Mouse (Mus musculus): ENCODE measurements at regions not wholly inside any gene's neighbourhood (a gene's known extent, or its start where the extent isn't known, plus 50 kb on each side); places are given as distances from the start of the nearest gene placed in this dataset.

GRCm38 (mm10) chr14:62037917-62038316 is 254.5 kb upstream of the Rnaseh2b start:
- in situ Hi-C loops (cut with MboI, MseI) = no loop called here

GRCm38 (mm10) chr14:62042305-62043116 is 249.9 kb upstream of the Rnaseh2b start:
- in situ Hi-C loops (cut with MboI, MseI) = no loop called here

DNA sequence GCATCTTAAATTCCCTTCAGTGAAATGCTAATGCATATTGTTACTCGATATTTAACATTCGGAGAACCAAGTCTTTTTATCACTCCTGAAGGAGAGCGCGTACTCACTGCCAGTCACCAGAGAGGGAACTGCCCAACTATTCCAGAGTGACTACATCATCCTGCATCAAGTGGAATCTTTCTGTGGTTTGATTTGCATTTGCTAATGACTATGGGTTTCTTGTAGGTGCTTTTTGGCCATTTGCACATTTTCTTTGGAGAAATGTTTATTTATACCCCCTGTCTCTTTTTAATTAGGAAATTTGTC is 249.3 kb upstream of the Rnaseh2b start:
- in situ Hi-C loops (cut with MboI, MseI) = no loop called here

DNA sequence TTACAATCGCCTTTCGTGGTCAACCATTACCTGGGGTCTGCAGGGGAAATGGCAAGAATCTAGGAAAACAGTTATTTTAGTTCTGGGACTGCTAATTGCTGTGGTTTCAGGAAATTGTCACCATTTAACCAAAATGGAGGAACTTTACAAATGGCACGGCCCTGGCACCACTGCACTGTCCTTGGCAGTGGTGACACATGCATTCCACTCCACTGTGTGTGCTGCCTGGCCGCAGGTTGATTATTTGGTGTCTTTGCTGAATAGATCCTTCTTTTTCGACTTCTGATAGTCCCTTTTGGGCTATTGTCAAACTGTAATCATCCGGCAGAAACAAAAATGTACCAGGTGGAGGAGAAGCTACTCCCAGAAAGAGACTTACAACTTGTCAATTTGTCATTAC is 241.4 kb upstream of the Rnaseh2b start:
- in situ Hi-C loops (cut with MboI, MseI) = no loop called here

DNA sequence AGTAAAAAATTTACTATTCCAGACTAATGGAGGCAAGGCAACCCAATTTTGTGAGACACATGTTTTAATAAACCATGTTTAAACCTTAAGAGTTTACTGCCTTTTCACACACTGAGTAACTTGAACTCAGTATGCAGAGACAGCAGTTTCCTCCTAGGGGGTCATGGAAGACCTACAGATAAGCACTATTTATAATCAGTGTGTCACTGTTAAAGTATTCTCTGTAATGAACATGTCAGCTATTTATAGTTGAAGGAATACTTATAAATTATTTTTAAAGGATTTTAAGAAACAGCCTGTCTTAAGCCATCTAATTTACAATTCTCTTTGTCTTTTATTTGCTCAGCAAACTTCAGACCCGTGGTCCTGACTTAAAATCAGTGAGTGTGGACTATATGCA is 240.5 kb upstream of the Rnaseh2b start:
- in situ Hi-C loops (cut with MboI, MseI) = no loop called here

DNA sequence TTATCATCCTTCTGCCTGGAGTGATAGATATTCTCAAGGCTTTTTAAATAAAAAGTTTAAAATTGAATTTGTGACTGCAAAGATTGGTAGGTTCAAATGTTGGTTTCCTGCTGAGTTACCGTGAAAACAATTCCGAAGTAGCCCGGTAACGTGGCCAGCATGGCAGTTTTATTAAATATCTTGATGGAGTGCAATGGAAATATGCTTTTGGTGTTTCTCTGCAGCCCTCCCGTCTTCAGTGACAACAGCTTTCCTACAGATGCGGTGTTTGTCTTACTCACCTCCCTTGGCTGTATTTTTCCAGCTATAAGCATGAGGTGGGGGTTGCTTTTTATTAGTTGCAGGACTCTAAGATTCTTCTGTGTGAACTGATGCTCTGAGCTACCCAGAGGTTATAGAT is 239.4 kb upstream of the Rnaseh2b start:
- in situ Hi-C loops (cut with MboI, MseI) = no loop called here

- in situ Hi-C loops (cut with MboI, MseI) = no loop called here
These were observed 235.3 kb upstream of the Rnaseh2b start for GRCm38 (mm10) chr14:62057096-62057495.

DNA sequence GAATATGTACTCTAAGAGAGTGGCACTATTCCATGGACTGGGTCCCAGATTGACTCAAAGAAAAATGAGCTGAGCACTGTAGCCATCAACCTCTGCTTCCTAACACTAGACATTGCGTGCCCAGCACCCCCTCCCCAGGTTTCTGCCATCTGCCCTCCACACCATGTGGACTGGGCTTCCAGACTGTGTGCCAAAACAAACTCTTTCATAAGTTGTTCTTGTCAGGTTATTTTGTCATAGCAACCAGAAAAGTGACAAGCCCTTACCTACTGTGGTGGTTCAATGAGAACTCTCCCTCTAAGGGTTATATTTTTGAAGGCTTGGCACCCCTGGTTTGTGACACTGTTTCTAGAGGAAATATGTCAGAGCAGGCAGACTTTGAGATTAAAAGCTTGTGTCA is 234.3 kb upstream of the Rnaseh2b start:
- in situ Hi-C loops (cut with MboI, MseI) = no loop called here

DNA sequence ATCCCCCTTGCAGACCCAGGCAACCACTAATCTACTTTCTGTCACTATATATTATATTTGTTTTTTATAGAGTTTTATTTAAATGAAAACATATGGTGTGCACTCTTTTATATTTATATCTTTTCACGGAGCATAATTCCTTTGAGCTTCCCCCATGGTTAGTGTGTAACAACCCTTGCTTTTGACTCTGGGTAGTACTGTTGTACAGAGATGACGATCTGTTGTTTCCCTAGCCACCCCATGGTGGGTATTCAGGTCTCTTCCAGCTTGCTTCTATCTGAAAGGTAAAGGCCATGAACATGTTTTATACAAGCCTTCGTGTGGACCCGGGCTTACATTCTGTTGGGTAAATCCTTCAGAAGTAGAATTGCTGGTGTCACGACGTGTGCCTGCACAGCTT is 221.2 kb upstream of the Rnaseh2b start:
- in situ Hi-C loops (cut with MboI, MseI) = no loop called here

DNA sequence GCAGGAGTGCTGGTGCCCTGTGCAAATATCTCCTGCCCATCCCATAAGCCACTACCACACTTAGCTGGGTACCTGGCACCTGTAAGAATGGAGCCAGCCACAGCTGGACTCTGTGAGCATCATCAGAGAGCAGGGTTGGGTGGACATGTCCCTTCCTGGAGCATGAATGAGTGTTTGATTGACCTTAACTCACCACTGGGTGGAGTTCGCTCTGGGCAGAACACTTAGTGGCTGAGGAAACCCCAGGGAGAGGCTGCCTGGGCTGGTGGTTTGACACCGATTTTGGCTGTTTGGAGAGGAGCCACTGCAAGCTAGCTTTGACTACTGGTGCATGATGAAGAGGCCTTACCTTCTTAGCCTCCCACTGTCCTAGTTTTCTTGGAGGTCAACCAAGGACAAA is 208.3 kb upstream of the Rnaseh2b start:
- in situ Hi-C loops (cut with MboI, MseI) = no loop called here

- in situ Hi-C loops (cut with MboI, MseI) = no loop called here
These were observed 204.2 kb upstream of the Rnaseh2b start for GRCm38 (mm10) chr14:62088174-62088573.

DNA sequence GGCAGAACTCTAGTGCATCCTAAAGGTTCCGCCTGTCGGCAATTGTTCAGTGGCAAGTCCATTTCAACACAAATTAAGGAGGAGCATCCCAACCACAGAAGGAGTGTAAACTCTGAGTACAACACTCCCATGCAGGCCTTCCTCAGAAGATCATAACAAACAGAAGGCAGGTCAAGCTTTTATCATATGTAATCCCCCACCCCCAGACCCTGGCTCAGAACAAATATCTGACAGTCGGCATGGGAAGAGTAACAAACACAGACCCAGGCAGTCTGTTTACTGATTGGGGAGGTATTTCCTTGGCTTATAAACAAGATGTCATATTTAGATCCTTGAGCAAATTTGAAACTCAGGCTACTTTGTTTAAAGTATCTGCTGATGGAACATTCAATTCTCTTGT is 174.9 kb upstream of the Rnaseh2b start:
- in situ Hi-C loops (cut with MboI, MseI) = loop anchor here (5.0 to 10.0 kb wide), 3 partner anchors 100 to 1493 kb away; no protein-coding TSS in a partner anchor

DNA sequence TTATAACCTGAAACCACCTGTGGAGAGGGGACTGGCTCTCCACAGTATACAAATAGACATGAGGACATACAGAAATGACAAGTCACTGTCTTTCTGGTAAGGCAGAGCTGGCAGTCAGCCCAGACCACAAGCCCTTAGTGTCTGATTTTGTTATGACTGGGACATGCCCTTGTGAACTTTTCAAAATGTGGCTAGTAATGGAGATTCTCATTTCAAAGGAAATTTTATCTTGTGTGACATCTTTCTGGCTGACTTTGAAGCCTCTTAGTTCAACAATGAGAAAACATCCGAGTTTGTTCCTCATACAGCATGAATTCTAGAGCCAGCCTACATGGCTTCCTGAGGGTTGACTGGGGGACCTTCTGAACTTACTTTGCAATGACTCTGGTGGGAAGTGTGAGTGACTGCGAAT is 173.8 kb upstream of the Rnaseh2b start:
- in situ Hi-C loops (cut with MboI, MseI) = loop anchor here (5.0 to 10.0 kb wide), 3 partner anchors 101 to 1494 kb away; no protein-coding TSS in a partner anchor

DNA sequence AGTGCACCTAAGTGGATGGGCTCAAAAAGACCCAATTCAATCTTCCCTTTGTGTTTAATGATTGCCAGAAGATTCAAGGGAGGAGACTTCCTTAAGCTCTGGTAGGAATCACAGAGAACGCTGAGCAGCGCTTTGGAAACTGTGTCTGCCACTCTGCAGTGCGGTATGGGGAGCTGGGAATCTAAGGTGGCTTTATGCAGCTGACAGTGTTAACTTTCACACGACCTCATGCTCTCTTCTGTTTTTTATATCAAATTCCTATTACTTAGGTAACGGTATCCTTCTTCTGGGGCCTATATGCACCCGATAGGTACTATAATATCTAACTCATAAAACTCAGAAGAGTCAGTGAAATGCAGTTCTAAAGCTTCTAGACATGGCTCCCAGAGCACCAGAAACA is 163.5 kb upstream of the Rnaseh2b start:
- in situ Hi-C loops (cut with MboI, MseI) = no loop called here

GRCm38 (mm10) chr14:62132353-62132816 is 160.0 kb upstream of the Rnaseh2b start:
- in situ Hi-C loops (cut with MboI, MseI) = no loop called here

DNA sequence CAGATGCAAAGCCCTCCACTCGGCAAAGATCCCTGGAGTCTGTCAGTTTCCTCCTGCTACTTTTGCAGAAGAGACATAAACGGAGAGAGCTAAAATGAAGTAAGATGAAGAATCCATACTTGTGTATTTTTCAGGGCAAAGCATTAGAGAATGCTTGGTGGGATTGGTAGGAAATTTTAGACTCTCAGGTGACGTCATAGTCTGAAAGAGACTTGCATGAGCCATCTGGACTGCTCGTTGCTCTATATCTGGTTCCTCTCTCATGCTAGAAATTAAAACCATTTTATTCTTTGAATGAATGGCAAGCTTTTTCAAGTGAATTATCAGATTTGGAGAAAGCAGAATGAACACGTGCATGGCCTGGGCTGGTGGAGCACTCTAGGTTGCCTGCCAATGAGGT is 154.4 kb upstream of the Rnaseh2b start:
- in situ Hi-C loops (cut with MboI, MseI) = no loop called here

GRCm38 (mm10) chr14:62144385-62145030 is 147.9 kb upstream of the Rnaseh2b start:
- in situ Hi-C loops (cut with MboI, MseI) = loop anchor here in 1 of 2 experiments (5.0 kb wide), 1 partner anchor 98 kb away; no protein-coding TSS in a partner anchor

DNA sequence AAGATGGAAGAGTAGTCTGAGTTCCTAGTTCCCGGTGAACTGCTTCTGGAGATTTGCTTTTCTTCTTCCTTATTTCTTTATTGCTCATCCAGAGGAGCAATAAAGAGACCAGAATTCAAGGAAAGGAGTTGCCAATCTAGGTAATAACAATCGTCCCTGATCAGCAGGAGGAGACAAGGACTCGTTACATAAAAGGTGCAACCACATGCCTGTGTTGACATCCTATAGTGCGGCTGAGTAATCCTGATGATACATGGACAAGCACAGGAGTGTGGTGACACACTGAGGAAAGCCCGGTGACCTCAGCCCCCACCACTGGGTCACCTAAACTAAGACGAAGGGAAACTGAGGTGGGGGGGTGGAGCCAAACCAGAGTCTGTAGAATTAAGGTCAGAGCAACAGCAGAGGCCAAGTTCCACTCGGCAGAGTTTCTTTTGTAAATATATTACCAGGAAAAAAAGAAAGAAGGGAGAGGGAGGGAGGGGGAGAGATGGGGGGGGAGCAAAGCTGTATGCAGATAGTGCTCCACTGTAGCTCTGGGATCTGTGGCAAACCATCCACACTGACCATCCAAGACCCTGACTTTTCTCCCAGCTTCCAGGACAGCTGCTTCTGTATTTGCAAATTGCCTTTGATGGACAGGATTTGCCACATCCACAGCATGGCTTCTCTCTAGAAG is 135.2 kb upstream of the Rnaseh2b start:
- in situ Hi-C loops (cut with MboI, MseI) = no loop called here

DNA sequence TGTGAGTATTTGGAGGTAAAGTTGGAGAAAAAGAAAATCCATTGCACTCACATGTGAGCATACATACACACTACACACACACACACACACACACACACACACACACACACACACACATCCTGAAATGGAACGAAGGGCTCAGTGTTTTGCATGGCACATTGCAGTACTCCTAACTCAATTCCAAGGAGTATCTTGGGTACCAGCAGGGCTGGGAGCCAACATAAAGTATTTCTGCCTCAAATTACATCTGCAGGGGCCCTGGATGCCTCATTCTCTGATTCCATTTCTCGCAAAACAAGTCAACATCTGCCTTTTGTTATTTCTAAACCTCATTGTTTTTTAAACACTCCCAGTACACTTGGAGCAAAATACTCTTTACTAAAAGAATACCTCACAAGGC is 132.7 kb upstream of the Rnaseh2b start:
- in situ Hi-C loops (cut with MboI, MseI) = no loop called here

DNA sequence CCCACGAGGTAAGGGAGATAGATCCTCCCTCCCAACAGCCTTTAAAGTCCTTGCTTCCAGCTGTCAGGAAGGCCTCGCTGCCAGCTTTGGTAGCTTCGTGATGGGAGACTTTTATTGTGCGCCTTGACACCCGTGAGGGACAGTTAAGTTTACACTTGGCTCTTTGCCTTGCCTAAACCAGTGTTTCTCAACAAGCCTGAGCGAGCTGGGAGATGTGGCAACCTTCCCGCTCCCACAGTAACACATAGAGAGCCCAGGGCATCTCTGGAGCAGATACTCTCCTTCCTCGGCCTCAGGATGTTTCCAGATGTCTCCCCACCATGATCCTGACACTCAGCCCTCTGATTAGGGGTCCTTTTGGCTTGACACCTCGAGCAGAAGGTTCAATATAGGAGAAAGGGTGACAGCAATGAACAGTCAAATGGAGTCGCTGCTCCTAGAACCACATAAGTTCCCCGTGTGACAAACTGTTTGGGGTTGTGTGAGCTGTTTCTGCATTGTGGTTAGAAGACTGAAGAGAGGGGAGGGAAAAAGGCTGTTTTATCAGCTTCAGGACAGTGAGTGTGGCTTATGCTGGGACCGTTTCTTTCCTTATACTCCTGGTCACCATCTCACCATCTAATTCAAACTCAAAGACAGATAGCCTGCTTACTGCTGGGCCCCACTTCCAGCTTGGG is 129.1 kb upstream of the Rnaseh2b start:
- in situ Hi-C loops (cut with MboI, MseI) = no loop called here

- in situ Hi-C loops (cut with MboI, MseI) = no loop called here
These were observed 127.5 kb upstream of the Rnaseh2b start for GRCm38 (mm10) chr14:62164918-62165317.

GRCm38 (mm10) chr14:62166006-62166405 is 126.4 kb upstream of the Rnaseh2b start:
- in situ Hi-C loops (cut with MboI, MseI) = no loop called here
